Mouse (Mus musculus): ENCODE measurements around the gene Wee2.

The Wee2 gene

GRCm38 (mm10) chr6:40438936-40439335 is at the start of gene Wee2:
TSS of gene Wee2 (plus strand) at chr6:40439088.
- in situ Hi-C loops (cut with MboI, MseI), result loop anchor here (5.0 to 25.0 kb wide), 5 partner anchors 33 to 1923 kb away; partner anchors contain the start of genes Epha1 (in 1 of the 2) and Ssbp1 (in 1 of the 2)

- in situ Hi-C loops (cut with MboI, MseI), result no loop called here
Measured at GRCm38 (mm10) chr6:40390975-40391374, 47.9 kb upstream of the Wee2 start.

GRCm38 (mm10) chr6:40393213-40393612 is 45.7 kb upstream of the Wee2 start:
- in situ Hi-C loops (cut with MboI, MseI), result no loop called here

GRCm38 (mm10) chr6:40402031-40402430 is 36.9 kb upstream of the Wee2 start:
- in situ Hi-C loops (cut with MboI, MseI), result no loop called here

- in situ Hi-C loops (cut with MboI, MseI), result no loop called here
Measured at GRCm38 (mm10) chr6:40403640-40404285, 35.1 kb upstream of the Wee2 start.

- in situ Hi-C loops (cut with MboI, MseI), result no loop called here
Measured at GRCm38 (mm10) chr6:40411085-40411484, 27.8 kb upstream of the Wee2 start.

- in situ Hi-C loops (cut with MboI, MseI), result no loop called here
Measured at GRCm38 (mm10) chr6:40413046-40413445, 25.8 kb upstream of the Wee2 start.

GRCm38 (mm10) chr6:40413565-40413964 is 25.3 kb upstream of the Wee2 start:
- in situ Hi-C loops (cut with MboI, MseI), result no loop called here

GRCm38 (mm10) chr6:40415799-40416198 is 23.1 kb upstream of the Wee2 start:
- in situ Hi-C loops (cut with MboI, MseI), result no loop called here

GRCm38 (mm10) chr6:40418386-40418785 is 20.5 kb upstream of the Wee2 start:
- in situ Hi-C loops (cut with MboI, MseI), result no loop called here

- in situ Hi-C loops (cut with MboI, MseI), result no loop called here
Measured at GRCm38 (mm10) chr6:40421099-40421498, 17.8 kb upstream of the Wee2 start.

GRCm38 (mm10) chr6:40423013-40423412 is 15.9 kb upstream of the Wee2 start:
- in situ Hi-C loops (cut with MboI, MseI), result no loop called here

GRCm38 (mm10) chr6:40423774-40424173 is 15.1 kb upstream of the Wee2 start:
- in situ Hi-C loops (cut with MboI, MseI), result no loop called here

- in situ Hi-C loops (cut with MboI, MseI), result loop anchor here (25.0 kb wide), 4 partner anchors 715 to 1935 kb away; partner anchors contain the start of gene Epha1 (in 1 of the 2)
Measured at GRCm38 (mm10) chr6:40427441-40427840, 11.4 kb upstream of the Wee2 start.

- in situ Hi-C loops (cut with MboI, MseI), result loop anchor here (25.0 kb wide), 4 partner anchors 716 to 1934 kb away; partner anchors contain the start of gene Epha1 (in 1 of the 2)
Measured at GRCm38 (mm10) chr6:40428696-40429095, 10.2 kb upstream of the Wee2 start.

GRCm38 (mm10) chr6:40429521-40429931 is 9.4 kb upstream of the Wee2 start:
- in situ Hi-C loops (cut with MboI, MseI), result loop anchor here (25.0 kb wide), 4 partner anchors 717 to 1933 kb away; partner anchors contain the start of gene Epha1 (in 1 of the 2)

GRCm38 (mm10) chr6:40430251-40430650 is 8.6 kb upstream of the Wee2 start:
- in situ Hi-C loops (cut with MboI, MseI), result loop anchor here (25.0 kb wide), 4 partner anchors 718 to 1932 kb away; partner anchors contain the start of gene Epha1 (in 1 of the 2)

GRCm38 (mm10) chr6:40430878-40431277 is 8.0 kb upstream of the Wee2 start:
- in situ Hi-C loops (cut with MboI, MseI), result loop anchor here (25.0 kb wide), 4 partner anchors 719 to 1931 kb away; partner anchors contain the start of gene Epha1 (in 1 of the 2)

GRCm38 (mm10) chr6:40431356-40431755 is 7.5 kb upstream of the Wee2 start:
- in situ Hi-C loops (cut with MboI, MseI), result loop anchor here (25.0 kb wide), 4 partner anchors 719 to 1931 kb away; partner anchors contain the start of gene Epha1 (in 1 of the 2)

- in situ Hi-C loops (cut with MboI, MseI), result loop anchor here (25.0 kb wide), 4 partner anchors 720 to 1930 kb away; partner anchors contain the start of gene Epha1 (in 1 of the 2)
Measured at GRCm38 (mm10) chr6:40431812-40432211, 7.1 kb upstream of the Wee2 start.

GRCm38 (mm10) chr6:40432346-40433275 is 6.3 kb upstream of the Wee2 start:
- in situ Hi-C loops (cut with MboI, MseI), result loop anchor here (25.0 kb wide), 4 partner anchors 720 to 1930 kb away; partner anchors contain the start of gene Epha1 (in 1 of the 2)

GRCm38 (mm10) chr6:40434697-40435096 is 4.2 kb upstream of the Wee2 start:
- in situ Hi-C loops (cut with MboI, MseI), result loop anchor here (5.0 to 25.0 kb wide), 5 partner anchors 38 to 1928 kb away; partner anchors contain the start of genes Epha1 (in 1 of the 2) and Ssbp1 (in 1 of the 2)
